Mouse (Mus musculus): ENCODE results near the gene U90926. TPM values are rescaled to one million over a fixed set of nuclear protein-coding genes. Genes with fewer than 3 reads are reported as not detected.
"Not testable (repeated sequence)": the region's sequence is repeated elsewhere in the genome, so short reads cannot be mapped to it uniquely, and the experiment has no call there.

Gene U90926
- polyA plus RNA-seq, 1 experiment from 2014 or later: not detected

- WGBS: 93% methylated on average over 6 of the region's 6 CpGs
- Histone ChIP-seq H3K4me2 (ENCODE audit: low read length) (no peak overlapping the region), H3K27ac (ENCODE audit: low read depth, low read length) (no peak overlapping the region), H3K36me3 (ENCODE audit: control insufficient read depth, insufficient read depth, low read length) (peaks cover 24% of the 10 kb centered on the region), H3K9me3 (ENCODE audit: control insufficient read depth, low read length) (no peaks in the 10 kb centered on the region), H3K4me1 (ENCODE audit: control insufficient read depth, insufficient read depth, low read depth, low read length) (no peaks in the 10 kb centered on the region), H3K27me3 (replicated peaks; ENCODE audit: control insufficient read depth, insufficient read depth, low read length) (no peaks in the 10 kb centered on the region), H3K4me3 (ENCODE audit: low read length) (no peak overlapping the region), H3K9ac (ENCODE audit: low read depth, low read length) (no peak overlapping the region)
- no peak for ATAC-seq
Observed at GRCm38 (mm10) chr5:92204162-92205036, 10.8 kb downstream of the U90926 start.

GRCm38 (mm10) chr5:92198266-92198665 is 16.9 kb downstream of the U90926 start:
- H3K27me3 ChIP-seq (replicated peaks; ENCODE audit: control insufficient read depth, insufficient read depth, low read length): no peaks in the 10 kb centered on the region
- H3K4me3 ChIP-seq (ENCODE audit: low read length): no peak overlapping the region
- 75% methylated on average over 8 of the region's 8 CpGs for WGBS
- H3K27ac ChIP-seq (ENCODE audit: low read depth, low read length): no peak overlapping the region
- H3K36me3 ChIP-seq (ENCODE audit: control insufficient read depth, insufficient read depth, low read length): peaks cover 27% of the 10 kb centered on the region
- H3K9ac ChIP-seq (ENCODE audit: low read depth, low read length): no peak overlapping the region
- H3K9me3 ChIP-seq (ENCODE audit: control insufficient read depth, low read length): no peaks in the 10 kb centered on the region
- no peak overlapping the region for H3K4me2 ChIP-seq (ENCODE audit: low read length)
- H3K4me1 ChIP-seq (ENCODE audit: control insufficient read depth, insufficient read depth, low read depth, low read length): peaks cover 6% of the 10 kb centered on the region; the same call in 1 of the 2 replicates
- ATAC-seq: no peak

- peak; percentile 77 for ATAC-seq
- 56% methylated on average over 15 of the region's 15 CpGs for WGBS
- Histone ChIP-seq H3K4me2 (ENCODE audit: low read length) (no peak overlapping the region), H3K27me3 (replicated peaks; ENCODE audit: control insufficient read depth, insufficient read depth, low read length) (no peaks in the 10 kb centered on the region), H3K27ac (ENCODE audit: low read depth, low read length) (peak overlapping the region; percentile 6; the same call in 1 of the 2 replicates), H3K9me3 (ENCODE audit: control insufficient read depth, low read length) (no peaks in the 10 kb centered on the region), H3K4me3 (ENCODE audit: low read length) (no peak overlapping the region), H3K4me1 (ENCODE audit: control insufficient read depth, insufficient read depth, low read depth, low read length) (peaks cover 6% of the 10 kb centered on the region; the same call in 1 of the 2 replicates), H3K9ac (ENCODE audit: low read depth, low read length) (0 out of 2 replicates have a peak overlapping the region, but pooled peaks have one; percentile 23), H3K36me3 (ENCODE audit: control insufficient read depth, insufficient read depth, low read length) (peaks cover 33% of the 10 kb centered on the region)
Observed at GRCm38 (mm10) chr5:92196895-92197811, 18.1 kb downstream of the U90926 start.

GRCm38 (mm10) chr5:92195716-92196115 is 19.5 kb downstream of the U90926 start:
- 36% methylated on average over 2 of the region's 2 CpGs for WGBS
- not testable (repeated sequence) for H3K4me3 ChIP-seq (ENCODE audit: low read length); H3K4me1 ChIP-seq (ENCODE audit: control insufficient read depth, insufficient read depth, low read depth, low read length); H3K4me2 ChIP-seq (ENCODE audit: low read length); H3K27me3 ChIP-seq (replicated peaks; ENCODE audit: control insufficient read depth, insufficient read depth, low read length); H3K9ac ChIP-seq (ENCODE audit: low read depth, low read length); H3K27ac ChIP-seq (ENCODE audit: low read depth, low read length); H3K9me3 ChIP-seq (ENCODE audit: control insufficient read depth, low read length)
- peak; percentile 72; the same call in 1 of the 2 replicates for ATAC-seq
- peaks cover 25% of the 10 kb centered on the region for H3K36me3 ChIP-seq (ENCODE audit: control insufficient read depth, insufficient read depth, low read length)

- no peak overlapping the region for H3K27ac ChIP-seq (ENCODE audit: low read depth, low read length)
- H3K4me3 ChIP-seq (ENCODE audit: low read length): no peak overlapping the region
- H3K36me3 ChIP-seq (ENCODE audit: control insufficient read depth, insufficient read depth, low read length): peaks cover 41% of the 10 kb centered on the region
- no peak overlapping the region for H3K9ac ChIP-seq (ENCODE audit: low read depth, low read length)
- H3K27me3 ChIP-seq (replicated peaks; ENCODE audit: control insufficient read depth, insufficient read depth, low read length): no peaks in the 10 kb centered on the region
- peaks cover 7% of the 10 kb centered on the region for H3K9me3 ChIP-seq (ENCODE audit: control insufficient read depth, low read length)
- no peak overlapping the region for H3K4me2 ChIP-seq (ENCODE audit: low read length)
- WGBS: 95% methylated on average over 7 of the region's 7 CpGs
- H3K4me1 ChIP-seq (ENCODE audit: control insufficient read depth, insufficient read depth, low read depth, low read length): no peaks in the 10 kb centered on the region
- no peak for ATAC-seq
Observed at GRCm38 (mm10) chr5:92188881-92189483, 26.2 kb downstream of the U90926 start.

- Histone ChIP-seq H3K4me3 (ENCODE audit: low read length) (no peak overlapping the region), H3K4me2 (ENCODE audit: low read length) (no peak overlapping the region), H3K27me3 (replicated peaks; ENCODE audit: control insufficient read depth, insufficient read depth, low read length) (no peaks in the 10 kb centered on the region), H3K27ac (ENCODE audit: low read depth, low read length) (no peak overlapping the region), H3K9me3 (ENCODE audit: control insufficient read depth, low read length) (peaks cover under 1% of the 10 kb centered on the region; the same call in 1 of the 2 replicates), H3K9ac (ENCODE audit: low read depth, low read length) (no peak overlapping the region), H3K4me1 (ENCODE audit: control insufficient read depth, insufficient read depth, low read depth, low read length) (no peaks in the 10 kb centered on the region), H3K36me3 (ENCODE audit: control insufficient read depth, insufficient read depth, low read length) (peaks cover 24% of the 10 kb centered on the region)
- WGBS: 90% methylated on average over 8 of the region's 8 CpGs
- no peak for ATAC-seq
Observed at GRCm38 (mm10) chr5:92183071-92183830, 32.0 kb downstream of the U90926 start.

- no peak overlapping the region for H3K4me3 ChIP-seq (ENCODE audit: low read length)
- ATAC-seq: no peak
- H3K4me2 ChIP-seq (ENCODE audit: low read length): no peak overlapping the region
- no peaks in the 10 kb centered on the region for H3K27me3 ChIP-seq (replicated peaks; ENCODE audit: control insufficient read depth, insufficient read depth, low read length)
- H3K4me1 ChIP-seq (ENCODE audit: control insufficient read depth, insufficient read depth, low read depth, low read length): no peaks in the 10 kb centered on the region
- H3K9ac ChIP-seq (ENCODE audit: low read depth, low read length): no peak overlapping the region
- WGBS: 93% methylated on average over 6 of the region's 6 CpGs
- no peaks in the 10 kb centered on the region for H3K9me3 ChIP-seq (ENCODE audit: control insufficient read depth, low read length)
- peaks cover 10% of the 10 kb centered on the region; the same call in 1 of the 2 replicates for H3K36me3 ChIP-seq (ENCODE audit: control insufficient read depth, insufficient read depth, low read length)
- no peak overlapping the region for H3K27ac ChIP-seq (ENCODE audit: low read depth, low read length)
Observed at GRCm38 (mm10) chr5:92165976-92166375, 49.2 kb downstream of the U90926 start.

All from hindbrain, embryonic 16.5 days (tissue).